Mouse (Mus musculus): Measurements from ENCODE around the gene Dlg5. TPM values are rescaled to one million over a fixed set of nuclear protein-coding genes. Genes with fewer than 3 reads are reported as not detected.
A peak's percentile ranks its signal among the peaks of the same experiment; 100 is the strongest.

Dlg5 gene
- total RNA-seq, 2 experiments from 2014 or later, result 7.9 to 8.4 TPM

- intact Hi-C loops (cut with DNase I), result no loop called here
- no peak for DNase-seq (ENCODE audit: low spot score)
Observed at GRCm38 (mm10) chr14:24199732-24200131, 46.0 kb downstream of the Dlg5 start.

GRCm38 (mm10) chr14:24197865-24198264, 47.9 kb downstream of the Dlg5 start:
- DNase-seq (ENCODE audit: low spot score), result no peak
- intact Hi-C loops (cut with DNase I), result no loop called here

GRCm38 (mm10) chr14:24196947-24197346, 48.8 kb downstream of the Dlg5 start:
- intact Hi-C loops (cut with DNase I), result no loop called here
- DNase-seq (ENCODE audit: low spot score), result no peak

GRCm38 (mm10) chr14:24190131-24190530, 55.6 kb downstream of the Dlg5 start:
- intact Hi-C loops (cut with DNase I), result no loop called here
- no peak for DNase-seq (ENCODE audit: low spot score)

GRCm38 (mm10) chr14:24189598-24189997, 56.1 kb downstream of the Dlg5 start:
- no peak for DNase-seq (ENCODE audit: low spot score)

GRCm38 (mm10) chr14:24185514-24185913, 60.2 kb downstream of the Dlg5 start:
- DNase-seq (ENCODE audit: low spot score), result no peak
- intact Hi-C loops (cut with DNase I), result no loop called here

More at GRCm38 (mm10) chr14:24189598-24189997, 56.1 kb downstream of the Dlg5 start:
- intact Hi-C loops (cut with DNase I), result no loop called here

GRCm38 (mm10) chr14:24182955-24183354, 62.8 kb downstream of the Dlg5 start:
- intact Hi-C loops (cut with DNase I), result loop anchor here (1.0 to 2.0 kb wide), 2 partner anchors 62 to 92 kb away; partner anchors contain the start of gene Dlg5
- DNase-seq (ENCODE audit: low spot score), result no peak

GRCm38 (mm10) chr14:24181811-24182506, 63.8 kb downstream of the Dlg5 start:
- intact Hi-C loops (cut with DNase I), result loop anchor here (1.0 to 2.0 kb wide), 2 partner anchors 63 to 93 kb away; partner anchors contain the start of gene Dlg5
- DNase-seq (ENCODE audit: low spot score), result peak; percentile 18

- intact Hi-C loops (cut with DNase I), result no loop called here
- no peak for DNase-seq (ENCODE audit: low spot score)
Observed at GRCm38 (mm10) chr14:24179466-24179991, 66.2 kb downstream of the Dlg5 start.

GRCm38 (mm10) chr14:24176609-24177008, 69.1 kb downstream of the Dlg5 start:
- no peak for DNase-seq (ENCODE audit: low spot score)
- intact Hi-C loops (cut with DNase I), result no loop called here

- DNase-seq (ENCODE audit: low spot score), result no peak
- intact Hi-C loops (cut with DNase I), result no loop called here
Observed at GRCm38 (mm10) chr14:24173326-24173725, 72.4 kb downstream of the Dlg5 start.

- DNase-seq (ENCODE audit: low spot score), result no peak
- intact Hi-C loops (cut with DNase I), result no loop called here
Observed at GRCm38 (mm10) chr14:24171639-24172311, 73.9 kb downstream of the Dlg5 start.

- intact Hi-C loops (cut with DNase I), result no loop called here
- DNase-seq (ENCODE audit: low spot score), result no peak
Observed at GRCm38 (mm10) chr14:24166046-24166445, 79.7 kb downstream of the Dlg5 start.

GRCm38 (mm10) chr14:24164721-24165367, 80.9 kb downstream of the Dlg5 start:
- intact Hi-C loops (cut with DNase I), result no loop called here
- no peak for DNase-seq (ENCODE audit: low spot score)

- DNase-seq (ENCODE audit: low spot score), result no peak
- intact Hi-C loops (cut with DNase I), result no loop called here
Observed at GRCm38 (mm10) chr14:24162856-24163255, 82.9 kb downstream of the Dlg5 start.

GRCm38 (mm10) chr14:24148892-24149291, 96.8 kb downstream of the Dlg5 start:
- no peak for DNase-seq (ENCODE audit: low spot score)
- intact Hi-C loops (cut with DNase I), result no loop called here

- intact Hi-C loops (cut with DNase I), result no loop called here
- no peak for DNase-seq (ENCODE audit: low spot score)
Observed at GRCm38 (mm10) chr14:24144821-24145220, 100.9 kb downstream of the Dlg5 start.

- no peak for DNase-seq (ENCODE audit: low spot score)
- intact Hi-C loops (cut with DNase I), result no loop called here
Observed at GRCm38 (mm10) chr14:24144421-24144820, 101.3 kb downstream of the Dlg5 start.

- no peak for DNase-seq (ENCODE audit: low spot score)
- intact Hi-C loops (cut with DNase I), result no loop called here
Observed at GRCm38 (mm10) chr14:24142926-24143430, 102.7 kb downstream of the Dlg5 start.

GRCm38 (mm10) chr14:24141727-24142126, 104.0 kb downstream of the Dlg5 start:
- intact Hi-C loops (cut with DNase I), result no loop called here
- no peak for DNase-seq (ENCODE audit: low spot score)
